Mouse (Mus musculus) forebrain, postnatal 0 days (tissue): ENCODE measurements around the gene Shmt2. TPM values are rescaled to one million over a fixed set of nuclear protein-coding genes. Genes with fewer than 3 reads are reported as not detected.

Experiments
- ATAC-seq: fragments of 200-750 bp; cut with Nextera tagmentation; 2 replicates; pipeline ENCODE4 v1.8.0; 2017; ENCODE audit warnings: mild to moderate bottlenecking, moderate library complexity
- DNase-seq: peaks from one replicate; pipeline ENCODE4 v3.0.0-alpha.2; 2015
- H3K27ac ChIP-seq: fragments of 300-500 bp; sonication (generic); 2 replicates; pipeline ENCODE4 v1.5.1; 2014; ENCODE audit warnings: low read depth, mild to moderate bottlenecking, antibody characterized with exemption, low read length, moderate library complexity, mixed read lengths
- H3K27me3 ChIP-seq: fragments of 300-500 bp; sonication (generic); 2 replicates; pipeline ENCODE4 v1.6.1; 2014; ENCODE audit warnings: mild to moderate bottlenecking, low read length, mixed read lengths; ENCODE audit not compliant: insufficient read depth
- H3K36me3 ChIP-seq: fragments of 300-500 bp; sonication (generic); 2 replicates; pipeline ENCODE4 v1.6.1; 2014; ENCODE audit warnings: mild to moderate bottlenecking, moderate library complexity; ENCODE audit not compliant: insufficient read depth
- H3K4me1 ChIP-seq: fragments of 300-500 bp; sonication (generic); 2 replicates; pipeline ENCODE4 v1.6.1; 2014; ENCODE audit warnings: antibody characterized with exemption; ENCODE audit not compliant: insufficient read depth
- H3K4me2 ChIP-seq: fragments of 300-500 bp; sonication (generic); 2 replicates; pipeline ENCODE4 v1.6.1; 2014; ENCODE audit warnings: low read depth, mild to moderate bottlenecking, moderate library complexity
- H3K4me3 ChIP-seq: fragments of 300-500 bp; sonication (generic); 2 replicates; pipeline ENCODE4 v1.5.1; 2014; ENCODE audit warnings: low read depth, low read length, mixed read lengths
- H3K9ac ChIP-seq: fragments of 300-500 bp; sonication (generic); 2 replicates; pipeline ENCODE4 v1.6.1; 2014; ENCODE audit warnings: mild to moderate bottlenecking
- H3K9me3 ChIP-seq: fragments of 300-500 bp; sonication (generic); 2 replicates; pipeline ENCODE4 v1.6.1; 2016; ENCODE audit warnings: low read length
- CTCF ChIP-seq: sonication (generic); IDR thresholded peaks from 2 replicates; pipeline ENCODE4 v1.5.1; 2016; ENCODE audit warnings: antibody characterized with exemption, control low read depth, low read depth
- WGBS: fragments of 180-500 bp; shearing (Covaris S2); extraction: QIAGEN DNeasy Blood & Tissue Kit; methylation state at CpG from one replicate; pipeline ENCODE4 v1.1.7; 2014; 5-methylcytosine and 5-hydroxymethylcytosine counted together
- polyA plus RNA-seq: library from polyadenylated mRNA; unstranded; fragments of >200 nt; fragmentation: Nextera tagmentation; extraction: Ambion mirVana; gene quantifications from 2 replicates; pipeline ENCODE4 v1.2.1, GENCODE M21; 2015
- total RNA-seq: library from RNA; depleted of rRNA; stranded (reverse); fragments of >200 nt; gene quantifications from 2 replicates; pipeline ENCODE4 v1.2.3, GENCODE M21; 2014; rRNA removed

Gene Shmt2
- total and polyA plus RNA-seq, 2 experiments from 2014 or later = 39.9 to 43.8 TPM

DNA sequence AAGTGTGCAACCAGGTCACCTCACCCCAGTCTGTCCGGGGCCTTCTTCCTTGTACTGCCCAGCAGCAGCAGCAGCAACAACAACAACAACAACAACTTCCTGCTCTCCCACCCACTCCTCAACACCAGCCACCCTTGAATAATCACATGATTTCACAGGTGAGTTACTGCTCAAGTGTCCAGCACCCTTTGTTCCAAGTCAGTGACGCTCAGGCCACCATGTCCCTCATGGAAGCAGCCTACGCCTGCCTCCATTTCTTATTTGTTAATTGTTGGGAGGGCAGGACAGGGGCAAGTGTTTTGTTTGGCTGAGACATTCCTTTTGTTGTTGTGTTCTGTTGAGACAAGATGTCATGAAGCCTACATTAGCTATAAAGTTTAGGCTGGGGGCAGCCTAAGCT is 45.7 kb downstream of the Shmt2 start:
- Histone ChIP-seq H3K9me3 (no peaks in the 10 kb centered on the region), H3K36me3 (peaks cover 57% of the 10 kb centered on the region), H3K9ac (no peak overlapping the region), H3K27ac (no peak overlapping the region), H3K4me3 (no peak overlapping the region), H3K27me3 (no peaks in the 10 kb centered on the region), H3K4me2 (no peak overlapping the region), H3K4me1 (no peaks in the 10 kb centered on the region)
- DNase-seq (no peak), ATAC-seq (no peak)
- WGBS = 80% methylated on average over 3 of the region's 3 CpGs
- TF ChIP-seq CTCF = no peak

DNA sequence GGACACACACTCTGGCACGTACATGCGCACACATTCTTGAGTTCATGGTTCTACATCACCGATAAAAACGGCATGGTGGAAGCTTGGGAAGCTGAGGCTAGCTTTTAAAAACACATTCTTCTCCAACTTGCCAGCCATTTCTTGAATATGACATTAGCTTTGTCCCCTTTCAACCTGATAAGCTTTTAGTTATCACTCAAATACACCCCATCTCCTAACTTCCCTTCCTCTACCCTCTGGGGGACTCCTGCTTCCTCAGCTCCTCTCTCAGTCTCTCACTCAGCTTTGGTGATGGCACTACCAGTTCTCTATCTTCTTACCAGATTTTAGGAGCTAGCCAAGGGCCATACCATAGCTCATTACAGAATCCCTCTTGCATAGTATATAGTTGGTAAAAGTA is 47.1 kb downstream of the Shmt2 start:
- WGBS = 96% methylated on average over 4 of the region's 4 CpGs
- Histone ChIP-seq H3K27ac (no peak overlapping the region), H3K4me2 (no peak overlapping the region), H3K4me3 (no peak overlapping the region), H3K4me1 (no peaks in the 10 kb centered on the region), H3K36me3 (peaks cover 48% of the 10 kb centered on the region), H3K9me3 (no peaks in the 10 kb centered on the region), H3K9ac (no peak overlapping the region), H3K27me3 (no peaks in the 10 kb centered on the region)
- DNase-seq (no peak), ATAC-seq (no peak)
- TF ChIP-seq CTCF = no peak

DNA sequence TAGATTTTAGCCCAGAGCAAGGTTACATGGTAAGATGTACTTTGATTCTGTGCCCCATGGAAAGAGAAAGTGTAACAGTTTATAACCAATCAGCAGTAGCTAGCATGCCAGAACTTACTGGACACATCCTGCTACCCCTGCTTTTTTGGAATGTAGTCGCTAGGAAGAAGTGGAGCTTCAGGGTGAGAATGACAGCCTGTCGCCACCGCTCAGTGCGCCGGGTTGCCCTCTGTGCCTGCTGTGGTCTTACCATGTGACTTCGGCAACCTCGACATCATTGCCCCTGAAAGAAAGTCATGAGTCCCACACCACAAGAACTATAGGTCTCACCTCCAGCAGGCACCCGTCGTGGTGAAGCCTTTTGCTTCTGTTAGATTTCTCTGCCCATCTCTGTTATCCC is 49.5 kb downstream of the Shmt2 start:
- H3K9ac ChIP-seq = no peak overlapping the region
- no peak overlapping the region for H3K27ac ChIP-seq
- H3K4me1 ChIP-seq = no peaks in the 10 kb centered on the region
- peaks cover 48% of the 10 kb centered on the region for H3K36me3 ChIP-seq
- no peak overlapping the region for H3K4me3 ChIP-seq
- H3K27me3 ChIP-seq = no peaks in the 10 kb centered on the region
- WGBS = 87% methylated on average over 9 of the region's 9 CpGs
- no peaks in the 10 kb centered on the region for H3K9me3 ChIP-seq
- DNase-seq = no peak
- no peak overlapping the region for H3K4me2 ChIP-seq
- no peak for ATAC-seq
- no peak for TF ChIP-seq CTCF

DNA sequence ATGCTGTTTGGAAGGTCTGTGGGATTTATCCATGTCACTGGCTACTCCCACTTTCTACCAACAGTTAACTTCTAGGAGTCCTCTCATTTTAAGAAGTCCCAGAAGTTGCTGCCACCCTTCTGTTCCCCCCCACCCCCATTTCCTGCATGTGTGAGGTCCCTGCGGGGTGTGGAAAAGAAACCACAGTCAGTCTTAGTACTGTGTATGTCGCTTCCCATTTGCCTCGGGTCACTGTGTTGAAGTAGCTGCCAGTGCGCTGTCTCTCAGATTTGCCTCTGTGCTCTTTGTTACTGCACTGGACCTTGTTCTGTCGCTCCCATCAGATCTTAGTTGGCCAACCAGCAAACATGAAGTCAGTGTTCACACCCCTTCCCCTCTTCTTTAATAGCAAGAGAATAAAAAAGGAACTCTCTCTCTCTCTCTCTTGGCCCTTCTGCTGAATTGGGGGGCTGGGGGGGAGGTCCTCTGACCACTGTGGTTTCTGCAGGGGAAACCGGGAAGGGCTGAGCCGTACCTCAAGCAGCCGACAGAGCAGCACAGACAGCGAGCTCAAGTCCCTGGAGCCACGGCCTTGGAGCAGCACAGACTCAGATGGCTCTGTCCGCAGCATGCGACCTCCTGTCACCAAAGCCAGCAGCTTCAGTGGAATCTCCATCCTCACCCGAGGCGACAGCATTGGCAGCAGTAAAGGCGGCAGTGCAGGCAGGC is 50.8 kb downstream of the Shmt2 start:
- no peak for TF ChIP-seq CTCF
- Histone ChIP-seq H3K36me3 (peaks cover 37% of the 10 kb centered on the region), H3K9me3 (no peaks in the 10 kb centered on the region), H3K27ac (no peak overlapping the region), H3K9ac (no peak overlapping the region), H3K4me3 (no peak overlapping the region), H3K4me2 (no peak overlapping the region), H3K4me1 (no peaks in the 10 kb centered on the region), H3K27me3 (no peaks in the 10 kb centered on the region)
- ATAC-seq (no peak), DNase-seq (no peak)
- WGBS = 82% methylated on average over 15 of the region's 15 CpGs

Other genes with a start within 250 kb of the Shmt2 start
- 5.9 and 9.4 TPM in 2 replicates for gene Mbd6, start 233.4 kb downstream of the Shmt2 start, total RNA-seq
- gene Mbd6, start 233.4 kb downstream of the Shmt2 start, polyA plus RNA-seq = 4.1 and 4.8 TPM in 2 replicates
- 86.4 and 94.4 TPM in 2 replicates for gene Mars, start 210.7 kb downstream of the Shmt2 start, total RNA-seq
- 95.9 and 98.6 TPM in 2 replicates for gene Mars, start 210.7 kb downstream of the Shmt2 start, polyA plus RNA-seq
- 0.52 and 0.69 TPM in 2 replicates for gene Arhgap9, start 200.5 kb downstream of the Shmt2 start, total RNA-seq
- 0.81 and 0.99 TPM in 2 replicates for gene Arhgap9, start 200.5 kb downstream of the Shmt2 start, polyA plus RNA-seq
- 2.5 and 5.1 TPM in 2 replicates for gene Gli1, start 180.5 kb downstream of the Shmt2 start, total RNA-seq
- 0.89 and 1.2 TPM in 2 replicates for gene Gli1, start 180.5 kb downstream of the Shmt2 start, polyA plus RNA-seq
- under 0.01 TPM in 1 of 2 replicates, not detected in the other for gene Inhbe, start 168.0 kb downstream of the Shmt2 start, total RNA-seq
- not detected in 2 replicates for gene Inhbe, start 168.0 kb downstream of the Shmt2 start, polyA plus RNA-seq
- not detected in 2 replicates for gene Inhbc, start 152.0 kb downstream of the Shmt2 start, total RNA-seq
- gene Inhbc, start 152.0 kb downstream of the Shmt2 start, polyA plus RNA-seq = not detected in 2 replicates
- gene R3hdm2, start 142.1 kb downstream of the Shmt2 start, total RNA-seq = 47.5 and 51.0 TPM in 2 replicates
- gene R3hdm2, start 142.1 kb downstream of the Shmt2 start, polyA plus RNA-seq = 28.6 and 37.2 TPM in 2 replicates
- gene Stac3, start 20.8 kb downstream of the Shmt2 start, total RNA-seq = 0.85 and 1.7 TPM in 2 replicates
- 0.20 and 0.50 TPM in 2 replicates for gene Stac3, start 20.8 kb downstream of the Shmt2 start, polyA plus RNA-seq
- 4.9 and 15.5 TPM in 2 replicates for gene Ndufa4l2, start 7.5 kb downstream of the Shmt2 start, total RNA-seq
- 15.2 and 15.5 TPM in 2 replicates for gene Ndufa4l2, start 7.5 kb downstream of the Shmt2 start, polyA plus RNA-seq
- 2.1 and 2.2 TPM in 2 replicates for gene Nxph4, start 12.1 kb upstream of the Shmt2 start, total RNA-seq
- gene Nxph4, start 12.1 kb upstream of the Shmt2 start, polyA plus RNA-seq = 19.9 and 22.6 TPM in 2 replicates
- 183 and 228 TPM in 2 replicates for gene Lrp1, start 98.7 kb upstream of the Shmt2 start, total RNA-seq
- gene Lrp1, start 98.7 kb upstream of the Shmt2 start, polyA plus RNA-seq = 42.2 and 70.4 TPM in 2 replicates
- gene Stat6, start 120.5 kb upstream of the Shmt2 start, total RNA-seq = 4.6 and 5.4 TPM in 2 replicates
- gene Stat6, start 120.5 kb upstream of the Shmt2 start, polyA plus RNA-seq = 4.3 and 4.4 TPM in 2 replicates
- gene Nemp1, start 144.5 kb upstream of the Shmt2 start, total RNA-seq = 3.4 and 6.1 TPM in 2 replicates
- gene Nemp1, start 144.5 kb upstream of the Shmt2 start, polyA plus RNA-seq = 2.8 and 3.2 TPM in 2 replicates
- gene Nab2, start 146.1 kb upstream of the Shmt2 start, total RNA-seq = 12.9 and 14.4 TPM in 2 replicates
- gene Nab2, start 146.1 kb upstream of the Shmt2 start, polyA plus RNA-seq = 4.5 and 4.8 TPM in 2 replicates
- 0.15 and 0.29 TPM in 2 replicates for gene Myo1a, start 182.7 kb upstream of the Shmt2 start, total RNA-seq
- gene Myo1a, start 182.7 kb upstream of the Shmt2 start, polyA plus RNA-seq = 0.28 and 0.35 TPM in 2 replicates
- 0.46 and 2.8 TPM in 2 replicates for gene Tac2, start 202.0 kb upstream of the Shmt2 start, total RNA-seq
- 6.0 and 9.1 TPM in 2 replicates for gene Tac2, start 202.0 kb upstream of the Shmt2 start, polyA plus RNA-seq
- gene Zbtb39, start 217.1 kb upstream of the Shmt2 start, total RNA-seq = 7.5 and 11.9 TPM in 2 replicates
- 2.3 and 2.4 TPM in 2 replicates for gene Zbtb39, start 217.1 kb upstream of the Shmt2 start, polyA plus RNA-seq
- gene Gpr182, start 229.3 kb upstream of the Shmt2 start, total RNA-seq = 0.62 and 1.3 TPM in 2 replicates
- gene Gpr182, start 229.3 kb upstream of the Shmt2 start, polyA plus RNA-seq = 1.5 and 1.7 TPM in 2 replicates
- 0.24 TPM in 1 of 2 replicates, not detected in the other for gene Rdh1, start 237.3 kb upstream of the Shmt2 start, total RNA-seq
- not detected in 2 replicates for gene Rdh1, start 237.3 kb upstream of the Shmt2 start, polyA plus RNA-seq
- gene Rdh16f1, start 237.3 kb upstream of the Shmt2 start, total RNA-seq = not detected in 2 replicates
- not detected in 2 replicates for gene Rdh16f1, start 237.3 kb upstream of the Shmt2 start, polyA plus RNA-seq